Mouse (Mus musculus): Measurements from ENCODE around the gene Acox1.

- TF ChIP-seq POLR2A (IDR thresholded peaks at IDR 0.05; ENCODE audit: extremely low read depth, insufficient read depth, low read length) (no peak), CTCF (IDR thresholded peaks at IDR 0.05; ENCODE audit: low read depth, low read length) (no peak)
Measured at GRCm38 (mm10) chr11:116169214-116169613, 29.6 kb downstream of the Acox1 start.

Data from liver, adult 2 months (tissue).